Mouse (Mus musculus) cerebellum, adult 9-10 months (tissue): ENCODE results near the gene Poldip3.
"Not testable (repeated sequence)": the region's sequence is repeated elsewhere in the genome, so short reads cannot be mapped to it uniquely, and the experiment has no call there.

Experiments used
- DNase-seq: peaks from one replicate; pipeline ENCODE4 v3.0.0; 2022

The Poldip3 gene

GRCm38 (mm10) chr15:83164971-83165471 is 15.8 kb upstream of the Poldip3 start:
- peak; percentile 16 for DNase-seq

- no peak for DNase-seq
Observed at GRCm38 (mm10) chr15:83162818-83163485, 13.8 kb upstream of the Poldip3 start.

GRCm38 (mm10) chr15:83162001-83162400 is 12.8 kb upstream of the Poldip3 start:
- DNase-seq: peak; percentile 18

GRCm38 (mm10) chr15:83161062-83161748 is 12.0 kb upstream of the Poldip3 start:
- DNase-seq: no peak

GRCm38 (mm10) chr15:83160561-83160960 is 11.4 kb upstream of the Poldip3 start:
- DNase-seq: no peak

GRCm38 (mm10) chr15:83159823-83160222 is 10.6 kb upstream of the Poldip3 start:
- DNase-seq: no peak

GRCm38 (mm10) chr15:83158587-83159160 is 9.5 kb upstream of the Poldip3 start:
- DNase-seq: no peak

- DNase-seq: no peak
Observed at GRCm38 (mm10) chr15:83157667-83158064, 8.5 kb upstream of the Poldip3 start.

GRCm38 (mm10) chr15:83156929-83157666 is 7.9 kb upstream of the Poldip3 start:
- peak; percentile 49 for DNase-seq

GRCm38 (mm10) chr15:83155672-83156419 is 6.7 kb upstream of the Poldip3 start:
- no peak for DNase-seq

GRCm38 (mm10) chr15:83154309-83154708 is 5.1 kb upstream of the Poldip3 start:
- DNase-seq: peak; percentile 31

GRCm38 (mm10) chr15:83150694-83151093 is 1.5 kb upstream of the Poldip3 start:
- DNase-seq: peak; percentile 37

GRCm38 (mm10) chr15:83150073-83150442 is 874 bp upstream of the Poldip3 start:
- no peak for DNase-seq

- DNase-seq: no peak
Observed at GRCm38 (mm10) chr15:83148801-83149195, 386 bp downstream of the Poldip3 start.

GRCm38 (mm10) chr15:83148395-83148794 is 789 bp downstream of the Poldip3 start:
- DNase-seq: no peak

- DNase-seq: peak; percentile 22
Observed at GRCm38 (mm10) chr15:83145541-83145940, 3.6 kb downstream of the Poldip3 start.

GRCm38 (mm10) chr15:83142861-83143260 is 6.3 kb downstream of the Poldip3 start:
- DNase-seq: no peak

- DNase-seq: no peak
Observed at GRCm38 (mm10) chr15:83135654-83136053, 13.5 kb downstream of the Poldip3 start.

- DNase-seq: no peak
Observed at GRCm38 (mm10) chr15:83134671-83135070, 14.5 kb downstream of the Poldip3 start.

GRCm38 (mm10) chr15:83129530-83130231 is 19.5 kb downstream of the Poldip3 start:
- no peak for DNase-seq

GRCm38 (mm10) chr15:83127037-83127436 is 22.1 kb downstream of the Poldip3 start:
- not testable (repeated sequence) for DNase-seq

GRCm38 (mm10) chr15:83126582-83126981 is 22.6 kb downstream of the Poldip3 start:
- no peak for DNase-seq
